Comparison of ENCODE assay signal across 8 mouse cellular contexts in the genomic region with DNA sequence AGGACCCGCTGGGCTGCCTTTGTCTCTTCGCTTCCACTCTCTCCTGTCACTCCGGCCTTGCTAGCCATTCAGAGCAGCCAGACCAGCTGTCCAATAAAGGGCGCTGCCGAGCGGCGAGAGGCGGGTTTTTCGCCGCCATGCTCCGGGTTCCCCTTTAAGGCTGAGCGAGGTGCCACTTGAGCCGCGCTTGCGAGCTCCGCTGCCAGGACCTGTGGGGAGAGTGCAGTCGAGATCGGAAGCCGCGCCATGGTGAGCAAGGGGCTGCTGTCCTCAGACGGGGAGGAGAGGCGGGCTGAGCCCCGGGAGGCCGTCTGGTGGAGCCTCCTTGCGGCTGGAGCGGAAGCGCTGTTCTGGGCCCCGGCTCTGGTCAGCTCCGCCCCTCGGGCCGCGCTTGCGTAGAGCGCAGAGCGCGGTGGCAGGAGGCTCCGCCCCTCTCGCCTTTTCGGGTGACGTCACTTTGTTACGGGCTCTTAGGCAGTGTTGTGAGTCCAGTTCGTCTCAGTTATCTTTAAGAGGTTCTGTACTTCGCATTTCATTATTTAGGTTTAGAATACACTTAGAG. TPM values are rescaled to one million over a fixed set of nuclear protein-coding genes. Genes with fewer than 3 reads are reported as not detected.
DNase-seq lines count a peak whose midpoint lies in the region; ATAC-seq lines count a peak whose summit lies in the region.

Zfp619 (plus strand) TSS at position 151 of the 562 bp plus-strand sequence.

- H3K4me3 ChIP-seq in hindbrain, embryonic 16.5 days (ENCODE audit: low read length) = peak within 1 kb of the TSS; percentile 71
- H3K4me3 ChIP-seq in macrophage (ENCODE audit: inconsistent target) = peak within 1 kb of the TSS; percentile 44

- peak within 1 kb of the TSS; percentile 68 for H3K4me2 ChIP-seq in hindbrain, embryonic 16.5 days (ENCODE audit: low read length)

- no peaks in the 10 kb centered on the region for H3K27me3 ChIP-seq in hindbrain, embryonic 16.5 days (replicated peaks; ENCODE audit: control insufficient read depth, insufficient read depth, low read length)

- no peaks in the 10 kb centered on the region for H3K4me1 ChIP-seq in hindbrain, embryonic 16.5 days (ENCODE audit: control insufficient read depth, insufficient read depth, low read depth, low read length)

- peaks cover 3% of the 10 kb centered on the region; the same call in 1 of the 2 replicates for H3K9me3 ChIP-seq in hindbrain, embryonic 16.5 days (ENCODE audit: control insufficient read depth, low read length)

- WGBS in hindbrain, embryonic 16.5 days = under 1% methylated on average over 43 of the region's 43 CpGs
- WGBS in macrophage (ENCODE audit: missing documents) = under 1% methylated on average over 43 of the region's 43 CpGs

- no peaks in the 10 kb centered on the region; the same call in 1 of the 2 replicates for H3K79me2 ChIP-seq in macrophage (ENCODE audit: inconsistent target)

- peak; percentile 99 for ATAC-seq in hindbrain, embryonic 16.5 days

- H3K27ac ChIP-seq in hindbrain, embryonic 16.5 days (ENCODE audit: low read depth, low read length) = peak within 1 kb of the TSS; percentile 98
- peak within 1 kb of the TSS; percentile 54 for H3K27ac ChIP-seq in macrophage

- DNase-seq in WW6 (ENCODE audit: low read depth, low spot score) = peak; percentile 79
- peak; percentile 80 to 94 for DNase-seq in cerebellum, postnatal 4 days (ENCODE audit: low spot score in 2 of 2)
- DNase-seq in gastrocnemius, adult 18-20 months (ENCODE audit: low spot score) = peak; percentile 93
- DNase-seq in left cerebral cortex, adult 18-20 months (ENCODE audit: low spot score in 2 of 2) = peak; percentile 89 to 93
- peak; percentile 93 for DNase-seq in right cerebral cortex, adult 18-20 months
- peak; percentile 69 for DNase-seq in urinary bladder, postnatal 10 days (ENCODE audit: low spot score)

- peak within 1 kb of the TSS; percentile 92 for H3K9ac ChIP-seq in hindbrain, embryonic 16.5 days (ENCODE audit: low read depth, low read length)

- H3K36me3 ChIP-seq in hindbrain, embryonic 16.5 days (ENCODE audit: control insufficient read depth, insufficient read depth, low read length) = no peaks in the 10 kb centered on the region
- H3K36me3 ChIP-seq in macrophage (ENCODE audit: inconsistent target) = no peaks in the 10 kb centered on the region

RNA-seq across cellular contexts. Expression of gene Zfp619, which starts in this region (rescaled TPM):
- under 1 TPM; 0.80 to 0.97 TPM for total RNA-seq in gastrocnemius, adult 18-20 months (2021)
- polyA plus RNA-seq in hindbrain, embryonic 16.5 days (2015; fragmentation: Nextera tagmentation; extraction: Ambion mirVana) = 2.2 and 2.9 TPM in 2 replicates
- total RNA-seq in left cerebral cortex, adult 18-20 months (2021) = 1 to 10 TPM; 3.0 TPM
- 10 to 100 TPM in 22 of 26 experiments, 1 to 10 TPM in 4; 3.9 to 19.6 (median 14.4) TPM for total RNA-seq in macrophage (2018; cell fraction: chromatin; rRNA removed)
- 1 to 10 TPM in 23 of 26 experiments, under 1 TPM in 3; 0.76 to 3.3 (median 1.9) TPM for total RNA-seq in macrophage (2018; cell fraction: cytosol; rRNA removed)
- total RNA-seq in macrophage (2018; cell fraction: nucleus; rRNA removed) = 10 to 100 TPM in 16 of 26 experiments, 1 to 10 TPM in 10; 4.6 to 18.9 (median 11.4) TPM
- polyA plus RNA-seq in macrophage (2018) = 1.5 to 1.8 TPM (median 1.5 TPM) in 3 replicates

Comparison
In these comparisons a context has a peak if more than half of its experiments do, and no peak if none do; other contexts are left out.
1. Peak in every context shown above with its lines: DNase-seq, ATAC-seq, H3K4me3 ChIP-seq and H3K27ac ChIP-seq.
2. Peak in DNase-seq in gastrocnemius, adult 18-20 months; RNA of the gene not detected or under 1 TPM.